Mouse (Mus musculus) C2C12 (cell line): ENCODE data around the gene Slc10a7.

ENCODE experiments used
- CTCF ChIP-seq: IDR thresholded peaks from one replicate; pipeline ENCODE4 v1.5.1; 2011; ENCODE audit not compliant: control insufficient read depth, insufficient read depth, insufficient read length
- MYOD1 ChIP-seq: IDR thresholded peaks from one replicate; pipeline ENCODE4 v1.6.1; 2011; ENCODE audit warnings: low read depth; ENCODE audit not compliant: control insufficient read depth, insufficient read length
- USF1 ChIP-seq: IDR thresholded peaks from one replicate; pipeline ENCODE4 v1.6.1; 2011; ENCODE audit warnings: low read depth, mild to moderate bottlenecking, control low read depth, moderate library complexity

DNA sequence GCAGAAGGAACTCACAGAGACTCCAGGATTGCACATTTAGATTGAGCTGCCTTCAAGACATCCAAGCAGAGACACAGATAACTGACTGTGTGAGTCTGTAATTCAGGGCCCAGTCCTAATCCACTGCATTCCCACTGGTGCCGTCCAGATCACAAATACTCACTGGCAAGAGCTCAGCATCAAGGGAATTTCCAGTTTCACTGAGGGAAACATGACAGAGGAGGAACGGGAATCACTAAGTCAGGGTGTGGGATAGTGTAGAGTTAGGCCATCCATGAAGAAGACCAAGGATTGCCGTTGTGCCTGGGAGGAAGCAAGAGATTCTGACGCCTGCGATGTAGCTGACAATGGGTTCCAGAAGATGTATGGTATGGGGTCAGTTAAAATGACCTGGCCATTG lies 159.1 kb downstream of the Slc10a7 start:
- TF ChIP-seq CTCF (no peak), USF1 (no peak), MYOD1 (no peak)
